Mouse (Mus musculus): Measurements from ENCODE around the gene Klhl29. TPM values are rescaled to one million over a fixed set of nuclear protein-coding genes. Genes with fewer than 3 reads are reported as not detected.

Gene Klhl29
- total RNA-seq, 2 experiments from 2014 or later, result 7.3 to 9.2 TPM

DNA sequence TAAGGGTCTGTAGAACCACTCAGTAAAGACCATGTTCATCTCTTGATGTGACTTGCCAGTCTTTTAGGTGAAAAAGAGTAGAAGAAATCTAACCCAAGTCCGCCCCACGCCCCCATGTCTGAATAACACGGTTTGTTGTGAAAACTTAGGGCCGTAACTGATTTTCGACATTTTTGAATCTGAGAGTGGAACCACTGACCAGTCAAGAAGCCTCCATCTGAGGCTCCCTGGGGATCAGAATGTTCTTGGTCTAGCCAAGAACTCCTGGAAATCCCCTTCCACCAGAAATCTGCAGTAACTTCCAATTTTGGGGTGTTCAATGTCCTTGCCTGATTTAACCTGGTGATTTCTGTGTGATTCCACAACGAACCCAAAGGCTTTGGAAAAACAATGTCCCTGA, 189.9 kb downstream of the Klhl29 start:
- DNase-seq, result no peak

DNA sequence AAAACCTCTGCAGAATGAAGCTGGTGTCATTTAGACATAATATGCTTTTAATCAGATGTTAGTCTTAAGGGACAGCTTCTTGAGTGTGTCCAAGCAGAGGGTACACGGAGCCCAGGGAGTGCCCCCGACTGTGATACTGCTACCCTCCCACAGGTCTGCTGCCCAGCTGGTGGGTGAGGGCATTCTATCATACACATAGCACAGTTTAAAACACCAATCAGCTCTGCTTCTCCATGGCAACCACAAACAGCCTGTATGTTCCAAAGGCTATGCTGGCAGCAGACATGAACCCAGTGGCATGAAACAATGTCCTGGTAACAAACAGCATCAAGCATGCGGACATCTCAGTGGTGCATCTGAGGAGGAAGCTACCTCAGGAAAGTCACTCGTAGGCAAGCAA, 192.9 kb downstream of the Klhl29 start:
- no peak for DNase-seq

DNA sequence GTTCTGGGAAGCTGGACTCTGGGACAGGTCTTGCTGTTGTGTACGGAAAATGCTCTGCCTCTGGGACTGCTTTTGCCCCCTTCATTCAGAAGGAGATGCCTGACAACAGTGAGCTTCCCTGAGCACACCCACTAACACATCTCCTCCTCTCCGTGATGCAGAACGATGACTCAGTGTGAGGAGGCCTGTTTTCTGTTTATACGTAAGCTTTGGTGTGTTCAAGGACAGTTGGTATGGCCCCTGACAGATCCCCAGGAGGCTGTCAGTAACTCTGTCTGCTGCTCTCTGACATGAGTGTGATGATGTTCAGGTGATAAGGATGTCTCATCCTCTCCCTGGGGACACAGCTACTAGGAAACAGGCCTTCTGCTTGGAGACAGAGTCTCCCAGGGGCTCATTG, 193.3 kb downstream of the Klhl29 start:
- peak; percentile 41 for DNase-seq

DNA sequence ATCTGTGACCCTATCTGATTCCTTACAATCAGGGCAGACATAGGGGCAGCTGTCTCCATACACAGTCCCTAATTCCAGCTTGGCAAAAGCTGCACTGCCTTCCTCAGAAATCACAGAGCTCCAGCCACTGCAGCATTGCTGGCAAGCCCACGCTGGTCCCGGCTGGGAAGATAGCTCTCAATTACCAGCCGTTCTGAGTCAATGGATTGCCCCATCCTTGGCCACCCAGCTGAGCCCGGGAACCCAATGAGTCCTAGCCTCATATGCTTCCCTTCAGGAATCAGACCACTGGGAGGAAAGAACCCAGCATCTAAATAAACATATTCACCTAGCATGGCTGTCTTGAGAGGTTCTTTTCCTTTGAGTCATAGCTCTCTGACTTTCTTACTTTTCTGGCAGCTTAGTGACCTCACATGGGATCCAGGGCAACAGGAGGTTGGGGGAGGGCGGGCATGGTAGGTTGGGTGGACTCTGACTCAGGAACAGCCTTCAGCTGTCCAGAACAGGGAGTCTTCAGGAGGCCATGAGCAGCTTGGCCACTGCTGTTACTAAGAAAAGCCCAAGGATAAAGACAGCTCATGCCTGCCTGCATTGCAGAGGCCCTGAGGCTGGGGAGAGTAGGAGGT, 198.7 kb downstream of the Klhl29 start:
- DNase-seq, result peak; percentile 78

DNA sequence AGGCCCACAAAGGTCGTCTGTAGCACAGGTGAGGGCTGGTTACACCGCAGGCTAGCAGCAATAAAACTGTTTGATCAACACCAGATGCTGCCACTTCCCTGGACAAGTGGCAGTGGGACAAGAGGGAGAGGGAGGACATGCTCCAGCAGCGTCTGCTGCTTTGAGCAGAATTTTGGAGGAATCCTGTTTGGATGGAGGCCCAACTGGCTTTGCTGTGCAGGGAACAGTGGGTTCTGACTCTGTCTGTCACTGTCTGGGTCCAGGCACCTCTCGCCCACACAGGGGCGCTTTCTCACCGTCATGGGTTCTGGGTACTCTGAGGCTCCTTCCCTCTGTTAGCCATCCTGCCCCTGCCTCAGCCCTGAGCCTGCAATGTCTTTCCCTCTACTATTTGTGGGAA, 209.3 kb downstream of the Klhl29 start:
- DNase-seq, result peak; percentile 42

DNA sequence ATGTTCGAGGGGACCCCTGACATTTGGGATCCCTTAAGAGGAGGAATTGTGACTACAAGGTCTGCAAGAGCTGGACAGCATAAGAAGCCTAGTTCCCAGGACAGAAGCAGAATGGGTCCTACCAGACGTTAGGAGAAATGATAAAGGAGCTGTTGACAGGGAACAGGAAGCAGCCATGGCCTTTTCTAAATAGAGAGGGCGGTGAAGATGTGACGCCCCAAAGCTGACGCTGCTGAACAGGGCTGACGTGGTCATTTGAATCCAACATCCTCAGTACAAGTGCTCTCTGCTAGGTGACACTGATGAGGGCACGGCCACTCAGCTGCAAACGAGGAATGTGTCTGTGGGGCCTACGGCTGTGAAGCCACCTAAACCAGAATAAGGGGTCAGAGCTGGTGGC, 210.1 kb downstream of the Klhl29 start:
- DNase-seq, result no peak

DNA sequence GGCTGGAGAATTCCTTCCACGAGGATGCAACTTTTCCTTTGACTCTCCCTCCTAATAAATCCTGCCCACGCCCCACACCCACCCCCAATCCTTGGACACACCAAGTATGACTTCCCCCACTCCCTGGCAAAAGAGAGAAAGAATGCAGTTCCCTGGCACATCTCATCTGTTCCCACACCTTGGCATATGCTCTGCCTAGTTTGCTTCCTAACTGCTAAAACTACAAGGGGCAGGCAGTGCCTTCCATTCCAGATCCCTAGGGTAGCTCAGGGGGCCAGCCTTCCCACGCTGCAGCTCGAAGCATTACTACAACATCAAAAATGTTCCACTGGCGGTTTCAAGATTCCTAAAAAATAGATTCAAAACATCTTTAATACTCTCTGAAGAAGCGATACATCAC, 212.8 kb downstream of the Klhl29 start:
- no peak for DNase-seq

DNA sequence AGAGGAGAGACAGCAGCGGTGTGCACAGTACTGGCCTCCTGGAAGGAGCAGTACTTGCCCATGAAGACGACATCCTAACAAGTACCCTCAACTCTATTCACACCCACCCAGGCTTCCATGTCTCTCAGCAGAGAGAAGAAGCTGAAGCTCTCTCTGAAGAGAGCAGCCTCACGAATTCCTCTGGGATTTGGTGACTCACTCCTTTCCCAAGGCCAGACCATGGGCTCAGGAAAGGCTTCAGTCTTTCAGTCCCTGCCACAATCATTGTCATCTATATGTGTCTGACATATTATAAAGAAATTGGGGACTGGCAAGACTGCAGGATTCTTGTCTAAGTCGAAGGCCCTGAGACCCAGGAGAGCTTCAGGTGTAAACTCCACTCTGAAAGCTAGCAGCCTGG, 213.9 kb downstream of the Klhl29 start:
- no peak for DNase-seq

DNA sequence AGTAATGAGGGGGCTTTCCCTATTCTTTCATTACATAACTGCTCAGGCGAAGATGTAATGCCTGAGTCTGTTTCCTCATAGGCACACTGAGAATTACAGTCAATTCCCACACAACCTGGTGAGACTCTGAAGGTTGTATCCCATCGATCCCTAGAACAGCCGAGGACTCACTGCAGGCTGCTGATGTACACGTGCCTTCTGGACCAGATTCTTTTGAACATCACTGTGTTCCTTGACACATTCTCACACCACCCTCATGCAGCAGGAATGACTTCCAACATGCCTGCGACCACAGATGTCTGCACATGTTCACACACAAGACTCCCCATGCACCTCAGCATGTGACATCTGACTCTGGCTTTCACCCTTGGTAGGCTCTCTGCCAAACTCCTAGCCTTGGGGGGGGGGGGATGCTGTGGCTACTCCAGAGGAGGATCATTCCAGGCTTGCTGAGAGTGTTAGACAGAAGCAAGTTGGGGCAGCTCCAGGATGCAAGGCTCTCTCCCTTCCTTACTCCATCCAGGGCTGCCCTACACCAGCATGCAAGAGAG, 217.5 kb downstream of the Klhl29 start:
- DNase-seq, result no peak

DNA sequence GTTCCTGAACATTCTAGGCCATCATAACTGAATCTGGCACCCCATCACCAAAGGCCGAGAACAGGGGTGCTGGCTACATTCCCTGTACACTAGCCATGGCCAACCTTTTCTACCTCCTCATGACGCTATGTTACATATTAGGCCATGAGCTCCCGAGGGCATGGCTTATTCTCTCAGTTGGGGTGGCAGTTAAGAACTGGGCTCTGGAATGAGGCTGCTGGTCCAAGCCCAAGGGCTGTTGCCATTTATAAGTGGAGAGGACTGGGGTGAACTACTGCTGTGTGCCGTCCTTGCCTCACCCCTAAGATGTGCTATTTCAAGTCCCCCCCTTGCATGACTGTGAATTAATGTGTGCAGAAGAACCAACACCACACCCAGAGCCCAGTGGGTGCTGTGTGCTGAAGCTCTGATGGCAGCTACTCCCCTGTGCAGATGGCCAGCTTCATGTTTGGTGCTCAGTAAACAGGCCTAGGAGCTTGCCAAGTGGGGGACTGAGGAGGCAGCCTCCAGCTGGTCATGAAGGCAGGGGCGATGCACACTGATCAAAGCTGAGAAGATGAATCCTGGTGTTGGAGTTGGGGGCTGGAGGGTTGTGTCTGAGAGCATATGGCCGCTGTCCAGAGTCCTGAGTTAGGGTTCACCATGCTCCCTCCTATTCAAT, 218.3 kb downstream of the Klhl29 start:
- DNase-seq, result no peak

DNA sequence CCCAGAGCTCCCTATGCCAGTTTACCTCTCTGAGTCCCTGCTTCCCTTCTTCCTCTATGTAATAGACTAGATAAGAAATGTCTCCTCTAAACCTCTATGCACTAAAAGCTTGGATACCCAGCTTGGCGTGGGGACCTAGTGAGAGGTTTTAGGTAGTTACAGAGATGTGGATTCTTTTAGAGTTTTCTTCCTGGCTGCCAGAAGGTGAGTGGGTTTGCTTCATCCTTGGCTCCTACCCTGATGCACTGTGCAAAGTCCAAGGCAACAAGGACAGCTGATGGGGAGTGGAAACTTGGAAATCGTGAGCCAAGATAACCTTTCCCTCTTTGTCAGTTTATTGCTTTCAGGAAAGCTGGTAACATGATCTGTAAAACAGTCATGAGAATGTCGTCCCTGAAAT, 220.3 kb downstream of the Klhl29 start:
- no peak for DNase-seq

DNA sequence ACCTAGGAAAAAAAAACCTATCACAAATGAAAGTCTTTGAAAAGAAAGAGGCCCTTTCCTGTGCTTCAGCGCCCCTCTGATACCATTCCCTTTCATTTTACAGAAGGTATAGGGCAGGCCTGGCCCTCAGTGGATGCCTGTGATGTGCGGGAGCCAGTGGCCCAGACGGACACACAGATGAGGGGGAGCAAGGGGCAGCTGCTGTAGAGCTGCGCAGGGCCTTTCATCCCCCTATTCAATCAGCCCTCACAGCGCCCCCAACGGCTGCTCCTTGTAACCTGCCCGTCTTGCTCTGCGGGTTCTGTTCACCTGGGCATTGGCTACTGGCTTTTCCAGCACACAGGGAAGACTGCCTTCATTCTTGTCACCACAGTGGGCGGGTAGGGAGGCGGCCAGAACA, 223.6 kb downstream of the Klhl29 start:
- DNase-seq, result no peak

DNA sequence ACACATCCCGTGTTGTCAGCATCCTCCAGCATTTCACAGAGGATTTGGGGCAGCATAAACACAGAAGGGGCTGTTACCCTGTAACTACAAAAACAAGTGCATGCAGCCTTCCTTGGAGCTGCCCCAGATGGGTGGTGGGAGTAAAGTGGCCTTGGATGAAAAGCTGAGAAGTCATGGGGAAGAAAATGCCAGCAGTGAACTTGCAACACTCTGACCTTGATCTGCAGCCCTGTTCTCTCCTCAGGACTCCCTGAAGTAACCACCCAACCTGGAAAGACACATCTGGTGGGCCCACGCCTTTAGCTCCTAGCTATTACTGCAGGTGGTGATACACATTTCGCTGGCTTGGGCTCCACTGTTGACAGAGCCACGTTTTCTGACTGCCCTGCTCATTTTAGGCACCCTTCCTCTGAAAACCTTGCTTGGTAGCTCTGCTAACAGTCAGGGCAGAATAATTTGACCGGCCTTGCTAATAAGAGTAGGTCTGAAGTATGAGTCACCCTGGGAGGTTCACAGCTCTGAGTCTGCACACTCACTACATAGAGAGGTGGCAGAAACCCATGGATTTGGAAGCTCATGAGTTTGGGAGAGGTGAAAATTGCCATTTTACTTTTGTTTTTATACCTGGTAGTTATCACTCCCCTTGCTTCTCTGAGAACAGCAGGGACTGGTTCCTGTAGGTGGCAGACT, 228.0 kb downstream of the Klhl29 start:
- DNase-seq, result peak; percentile 31

DNA sequence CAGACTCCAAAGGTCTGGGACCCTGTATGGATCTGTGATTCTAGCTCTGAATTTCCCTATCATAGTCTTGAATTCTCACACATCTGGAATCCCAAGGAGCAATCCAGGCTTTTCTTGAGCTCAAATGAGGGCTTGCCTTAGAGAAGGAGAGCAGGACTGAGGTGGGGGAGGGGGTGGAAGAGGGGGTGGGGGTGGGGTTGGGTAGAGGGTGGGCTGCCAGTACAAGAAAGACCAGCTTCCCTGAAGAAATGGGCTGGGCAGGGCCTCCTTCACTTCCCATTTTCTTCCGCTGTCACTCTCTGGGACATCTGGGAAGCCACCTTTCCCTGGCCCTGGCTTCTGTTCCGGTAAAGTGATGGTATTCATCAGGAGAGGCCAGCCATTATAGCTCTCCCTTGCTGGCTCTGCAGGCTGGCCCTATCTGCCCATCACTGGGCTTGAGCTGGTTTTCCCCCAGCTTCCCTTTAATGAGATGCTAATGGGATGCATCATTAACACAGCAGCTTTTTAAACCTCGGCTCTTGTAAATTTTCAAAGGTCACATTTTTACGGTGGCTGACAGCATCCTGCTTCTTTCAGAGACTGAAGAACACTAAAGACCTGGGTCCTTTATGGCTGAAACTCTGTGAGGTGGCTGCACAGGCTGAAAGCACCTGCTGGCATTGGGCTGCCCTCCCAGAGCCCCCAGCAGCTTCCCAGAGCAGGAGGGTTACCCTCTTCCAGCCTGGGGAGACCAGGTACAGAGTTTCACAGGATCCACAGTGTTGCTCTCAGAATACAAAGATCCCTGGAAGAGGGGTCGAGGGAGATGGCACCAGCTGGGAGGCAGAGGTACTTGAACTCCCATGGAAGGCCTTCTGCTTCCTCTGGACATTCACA, 231.3 kb downstream of the Klhl29 start:
- no peak for DNase-seq

DNA sequence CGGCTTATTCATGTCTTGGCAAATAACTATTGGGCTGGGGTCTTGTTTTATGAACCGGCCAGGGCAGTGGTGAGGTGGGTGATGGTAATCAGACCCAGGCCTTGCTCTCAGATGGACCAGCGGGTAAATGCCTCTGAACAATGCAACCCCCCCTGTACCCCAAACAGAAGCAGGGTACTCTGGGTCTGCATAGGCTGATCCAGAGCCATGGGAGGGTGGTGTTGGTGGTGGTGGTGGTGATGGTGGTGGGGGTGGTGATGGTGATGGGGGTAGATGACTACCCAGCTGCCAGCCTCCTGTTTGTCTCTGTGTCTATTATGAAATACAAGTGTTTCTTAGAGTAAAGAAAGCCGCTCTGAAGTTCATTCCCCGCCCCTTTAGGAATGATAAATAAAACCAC, 232.3 kb downstream of the Klhl29 start:
- DNase-seq, result no peak

DNA sequence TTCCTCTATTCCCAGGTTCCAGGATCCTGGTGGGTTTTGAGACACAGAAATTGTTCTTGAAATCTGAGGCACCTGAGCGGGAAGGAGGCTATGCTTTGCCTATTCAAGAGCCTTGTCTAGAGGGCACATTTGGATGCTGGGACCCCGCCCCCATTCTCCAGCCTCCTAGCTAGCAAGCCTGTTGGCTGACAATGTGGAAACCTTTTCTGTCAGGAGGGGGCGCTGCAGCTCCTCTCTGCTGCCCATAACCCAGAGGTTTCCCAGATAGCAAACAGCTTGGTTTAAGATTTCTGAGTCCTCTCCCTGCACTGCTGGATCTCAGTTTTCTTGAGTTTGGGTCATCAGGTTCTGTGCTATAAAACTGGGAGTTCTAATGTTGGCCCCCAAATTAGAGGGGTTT, 232.7 kb downstream of the Klhl29 start:
- peak; percentile 93 for DNase-seq

DNA sequence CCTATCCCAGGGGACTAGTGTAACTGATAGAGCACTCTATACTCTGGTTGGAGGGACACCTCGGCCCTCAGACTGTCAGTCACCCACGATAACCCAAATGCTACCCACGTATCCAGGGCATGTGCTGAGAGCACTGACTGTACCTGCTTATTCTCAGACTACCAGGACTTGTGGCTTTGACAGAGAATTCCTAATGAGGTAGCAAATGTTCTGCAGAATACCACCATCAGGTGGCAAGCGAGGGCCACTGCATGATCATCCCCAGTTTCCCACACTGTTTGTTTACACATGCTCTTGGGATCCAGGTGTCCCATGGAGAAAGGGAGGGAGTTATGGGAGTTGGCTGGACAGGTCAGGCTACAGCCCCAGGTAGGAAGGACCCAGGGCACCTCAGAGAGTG, 234.4 kb downstream of the Klhl29 start:
- DNase-seq, result no peak

DNA sequence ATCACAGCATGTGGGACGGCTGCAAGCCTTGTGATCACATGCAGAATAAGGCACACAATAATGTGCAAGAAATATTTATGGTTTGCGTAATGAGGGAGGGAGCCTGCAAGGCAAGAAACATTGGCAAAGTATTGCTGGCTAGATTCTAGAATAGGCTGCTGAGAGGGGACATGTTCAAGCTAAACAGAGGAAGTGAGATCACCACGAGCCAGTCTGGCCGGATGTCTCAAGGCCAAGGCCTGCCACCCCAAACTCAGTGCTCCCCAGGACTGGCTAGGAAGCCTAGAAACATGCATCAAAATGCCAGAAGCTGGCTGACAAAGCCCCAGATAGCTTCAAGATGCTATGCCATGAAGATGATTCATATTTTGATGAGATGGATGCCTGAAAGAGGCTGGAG, 236.2 kb downstream of the Klhl29 start:
- no peak for DNase-seq

DNA sequence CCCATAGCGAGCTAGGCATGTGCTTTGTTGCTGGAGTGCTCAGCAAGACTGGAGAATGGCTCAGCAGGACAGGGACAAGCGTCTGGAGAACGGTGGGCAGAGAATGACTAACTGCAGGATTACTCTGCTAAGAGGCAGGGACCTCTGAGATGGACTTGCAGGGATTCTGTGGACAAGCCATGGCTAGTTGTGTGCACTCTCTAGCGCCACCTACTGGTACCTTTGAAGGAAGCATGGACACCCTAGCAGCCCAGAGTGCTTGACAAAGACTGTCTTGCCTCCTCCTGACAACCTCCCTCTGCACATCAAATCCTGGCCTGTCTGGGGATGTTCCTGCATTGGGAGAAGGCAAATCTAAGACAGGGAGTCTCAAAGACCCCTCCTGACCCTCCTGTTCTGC, 239.2 kb downstream of the Klhl29 start:
- DNase-seq, result peak; percentile 62

DNA sequence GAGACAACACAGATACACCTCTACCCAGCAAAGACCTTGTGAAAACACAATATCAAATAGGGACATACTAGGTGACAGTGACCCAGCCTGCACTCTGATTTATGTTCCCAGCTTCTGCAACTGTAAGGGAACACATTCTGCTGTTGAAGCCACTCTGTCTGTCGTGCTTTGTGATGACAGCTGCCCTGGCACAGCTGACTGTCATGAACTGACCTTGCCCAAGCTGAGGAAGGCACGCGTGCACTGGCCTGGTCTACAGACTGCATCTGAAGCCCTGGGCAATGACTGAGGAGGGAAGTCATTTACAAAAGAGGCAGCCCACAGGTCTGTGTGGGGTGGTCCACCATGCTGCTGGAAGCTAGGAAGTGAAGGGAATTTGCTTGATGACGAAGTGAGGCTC, 246.3 kb downstream of the Klhl29 start:
- no peak for DNase-seq

DNA sequence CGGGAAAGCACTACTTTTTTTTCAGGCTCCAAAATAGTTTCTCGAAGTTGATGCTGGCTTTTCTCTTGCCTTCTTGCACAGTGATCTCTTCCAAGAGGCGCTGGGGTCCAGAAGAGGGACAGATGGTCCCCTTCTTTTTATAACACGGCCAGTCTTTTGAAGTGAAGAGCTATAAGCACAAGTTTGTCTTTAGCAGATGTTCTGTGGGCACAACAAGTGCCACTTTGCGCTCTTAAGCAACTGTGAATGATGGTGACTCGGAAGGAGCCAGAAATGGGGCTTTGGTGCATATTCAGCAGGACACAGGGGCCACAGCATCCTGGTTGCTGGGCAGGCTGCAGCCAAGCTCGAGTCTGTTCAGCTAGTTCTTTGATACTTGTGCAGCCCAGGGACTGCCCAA, 249.6 kb downstream of the Klhl29 start:
- DNase-seq, result no peak

DNA sequence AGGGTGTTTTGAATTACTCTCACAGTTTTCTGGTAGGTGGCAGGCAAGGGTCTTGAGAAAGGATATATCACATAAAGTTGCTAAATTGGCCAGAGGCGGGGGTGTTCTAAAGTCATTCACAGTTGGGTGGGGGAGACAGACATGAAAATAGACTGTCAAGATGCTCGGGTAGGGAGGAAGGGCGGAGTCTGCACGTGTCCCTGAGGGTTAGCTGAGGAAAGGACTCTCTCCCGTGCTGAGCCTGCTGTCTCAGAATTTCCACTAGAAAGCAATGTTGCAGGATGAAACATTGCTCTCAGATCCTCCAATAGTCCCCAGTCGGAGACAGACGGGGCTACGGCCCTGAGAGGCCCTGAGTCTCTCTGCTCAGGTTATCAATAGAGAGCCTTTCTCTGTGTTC, 252.5 kb downstream of the Klhl29 start:
- DNase-seq, result no peak

DNA sequence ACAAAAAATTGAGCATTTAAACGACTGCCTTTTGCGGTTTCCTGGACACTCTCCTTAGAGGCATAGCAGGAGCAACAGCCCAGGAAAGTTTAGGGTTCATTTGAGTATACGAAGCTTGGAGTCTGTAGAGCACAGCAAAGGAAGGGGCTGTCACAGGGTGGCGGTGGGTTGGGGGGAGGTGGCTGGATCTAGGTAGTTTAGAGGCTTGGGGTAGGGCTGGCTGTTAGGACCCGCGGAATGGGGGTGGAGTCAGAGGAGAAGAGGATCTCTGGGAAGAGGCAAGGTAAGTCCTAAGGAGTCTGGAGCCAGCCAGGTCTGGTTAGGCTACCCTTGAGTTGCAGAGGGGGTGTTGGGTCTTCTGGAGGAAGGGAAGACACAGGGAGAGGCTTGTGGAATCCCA, 255.2 kb downstream of the Klhl29 start:
- DNase-seq, result no peak

Measured in adrenal gland, postnatal 10 days (tissue).